Mouse (Mus musculus) kidney, adult 2 months (tissue): ENCODE measurements around the gene Jakmip3.

Experiments used
- CTCF ChIP-seq: fragments of 200-500 bp; conservative IDR thresholded peaks from 2 replicates; pipeline ENCODE4 v1.5.1; 2011; ENCODE audit warnings: low read depth, mild to moderate bottlenecking, control low read depth, low read length, moderate library complexity, mixed read lengths; ENCODE audit not compliant: insufficient read depth, insufficient read length
- POLR2A ChIP-seq: fragments of 200-500 bp; IDR thresholded peaks from one replicate; pipeline ENCODE4 v1.6.1; 2011; ENCODE audit warnings: low read depth, low read length, control low read depth

- TF ChIP-seq CTCF, result no peak
- TF ChIP-seq POLR2A, result no peak
These were observed 6.0 kb upstream of the Jakmip3 start for GRCm38 (mm10) chr7:138934523-138934922.
